Mouse (Mus musculus): Measurements from ENCODE around the gene Dennd2a.

Dennd2a gene

DNA sequence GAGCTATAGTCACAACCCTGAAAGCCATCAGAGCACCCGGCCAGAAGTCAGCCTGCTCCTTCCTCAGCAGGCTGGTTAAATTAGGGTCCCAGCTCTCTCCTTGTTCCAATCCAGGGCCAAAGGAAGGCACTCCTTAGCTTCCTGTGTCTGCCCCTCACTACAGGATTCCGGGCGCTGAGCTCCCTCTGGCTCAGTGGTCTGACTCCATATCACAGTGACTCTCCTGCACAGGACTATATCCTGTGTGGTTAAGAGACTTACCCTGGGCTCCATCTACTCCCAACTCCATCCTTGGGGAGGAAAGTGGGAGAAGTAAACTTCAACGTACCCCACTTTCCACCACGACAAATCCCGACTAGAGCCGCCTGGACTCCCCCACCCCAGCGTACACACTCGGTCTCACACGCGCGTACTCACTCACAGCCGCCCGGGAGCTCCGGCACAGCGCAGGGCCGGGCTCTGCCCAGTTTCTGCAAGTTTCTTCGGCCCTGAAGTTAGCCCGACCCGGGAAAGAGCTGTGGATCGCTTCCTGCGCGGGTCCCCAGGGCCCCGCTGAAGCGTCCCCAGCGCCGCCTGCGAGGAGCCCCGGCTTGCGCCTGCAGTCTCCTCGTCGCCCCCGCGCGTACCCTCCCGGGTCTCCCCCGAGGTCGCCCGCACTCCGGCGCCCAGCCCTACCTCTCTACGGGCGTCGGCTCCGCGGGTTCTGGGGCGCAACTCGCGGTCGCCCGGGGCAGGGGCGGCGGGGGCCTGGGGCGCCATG is 587 bp downstream of the Dennd2a start:
- no peak for DNase-seq (ENCODE audit: low read depth, low spot score)

GRCm38 (mm10) chr6:39555648-39555945 is 2.1 kb downstream of the Dennd2a start:
- no peak for DNase-seq (ENCODE audit: low read depth, low spot score)

- DNase-seq (ENCODE audit: low read depth, low spot score), result no peak
Observed at GRCm38 (mm10) chr6:39554888-39555647, 2.6 kb downstream of the Dennd2a start.

DNA sequence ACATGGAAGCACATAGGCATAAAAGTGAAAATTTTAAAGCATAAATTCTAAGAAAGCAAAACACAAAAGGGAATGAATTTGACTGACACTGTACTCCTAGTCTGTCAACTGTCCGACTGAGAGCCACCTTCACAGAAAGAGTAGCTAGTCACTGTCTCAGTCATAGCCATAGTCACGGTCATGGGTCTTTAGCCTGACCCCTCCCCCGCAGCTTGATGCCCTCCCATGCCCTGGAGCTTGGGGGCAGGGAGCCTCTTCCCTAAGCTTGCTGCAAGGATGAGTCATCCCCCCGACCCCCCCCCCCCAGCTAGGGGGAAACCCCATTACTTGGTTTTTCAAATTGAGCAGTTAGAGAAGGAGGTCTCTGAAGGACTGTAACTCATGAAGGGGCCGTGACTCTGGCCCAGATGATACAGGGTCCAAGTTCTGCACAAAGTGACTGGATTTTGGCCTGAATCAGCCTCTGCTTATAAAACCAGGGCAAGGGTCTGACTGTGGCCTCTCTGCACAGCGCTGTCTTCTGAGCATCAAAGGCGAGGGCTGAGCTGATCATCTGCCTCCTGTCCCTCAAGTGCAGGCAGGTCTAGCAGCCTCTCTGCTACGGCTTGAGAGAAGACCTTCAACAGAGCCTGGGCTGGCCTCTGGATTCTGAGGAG is 5.6 kb downstream of the Dennd2a start:
- no peak for DNase-seq (ENCODE audit: low read depth, low spot score)

- no peak for DNase-seq (ENCODE audit: low read depth, low spot score)
Observed at GRCm38 (mm10) chr6:39548030-39548429, 9.6 kb downstream of the Dennd2a start.

DNA sequence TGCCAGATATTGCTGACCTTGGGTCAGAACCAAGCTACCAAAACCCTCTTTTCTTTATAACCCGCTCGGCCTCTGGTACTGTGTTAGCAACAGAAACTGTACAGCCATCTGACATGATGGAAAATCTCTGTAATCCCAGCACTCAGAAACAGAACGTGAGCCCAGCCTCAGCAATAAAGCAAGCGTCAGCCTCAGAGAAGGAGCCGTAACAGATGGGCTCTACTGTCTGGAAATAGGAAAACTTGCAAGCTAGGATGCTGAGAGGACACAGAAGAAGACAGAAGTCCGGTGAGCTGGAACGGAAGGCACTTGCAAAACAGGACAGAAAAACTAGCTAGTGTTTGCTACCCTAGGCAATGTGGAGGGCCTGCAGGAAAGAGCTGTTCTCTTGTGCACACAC is 12.2 kb downstream of the Dennd2a start:
- no peak for DNase-seq (ENCODE audit: low read depth, low spot score)

DNA sequence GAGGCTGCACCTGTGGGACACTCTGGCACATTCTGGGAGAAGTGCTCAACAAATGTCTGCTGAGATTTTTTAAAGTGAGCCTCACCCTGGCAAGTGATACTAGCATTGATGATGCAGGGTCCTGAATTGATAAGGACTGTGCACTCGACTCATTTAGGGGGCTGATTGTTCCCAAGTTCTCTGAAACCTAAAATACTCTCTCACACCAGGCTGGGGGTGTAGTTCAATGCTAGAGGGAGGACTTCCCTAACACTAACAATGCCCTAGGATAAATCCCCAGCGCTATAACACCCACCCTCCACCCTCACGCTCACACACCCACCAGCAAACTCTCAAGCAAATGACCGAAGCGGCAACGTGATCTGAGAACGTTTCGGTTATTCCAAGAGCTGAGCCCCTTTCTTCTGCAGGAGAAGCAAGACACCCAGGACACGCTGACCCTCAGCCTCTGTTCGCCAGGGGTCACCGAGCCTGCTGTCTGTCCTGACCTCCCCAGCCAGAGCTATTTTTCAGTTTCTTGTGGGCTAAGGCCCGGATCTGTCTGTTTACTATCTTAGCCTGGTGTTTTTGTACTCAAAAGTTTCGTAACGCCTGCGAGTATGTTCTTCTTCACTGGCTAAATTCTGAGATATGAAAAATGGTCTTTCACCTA is 13.8 kb downstream of the Dennd2a start:
- DNase-seq (ENCODE audit: low read depth, low spot score), result no peak

GRCm38 (mm10) chr6:39542631-39543597 is 14.8 kb downstream of the Dennd2a start:
- no peak for DNase-seq (ENCODE audit: low read depth, low spot score)

DNA sequence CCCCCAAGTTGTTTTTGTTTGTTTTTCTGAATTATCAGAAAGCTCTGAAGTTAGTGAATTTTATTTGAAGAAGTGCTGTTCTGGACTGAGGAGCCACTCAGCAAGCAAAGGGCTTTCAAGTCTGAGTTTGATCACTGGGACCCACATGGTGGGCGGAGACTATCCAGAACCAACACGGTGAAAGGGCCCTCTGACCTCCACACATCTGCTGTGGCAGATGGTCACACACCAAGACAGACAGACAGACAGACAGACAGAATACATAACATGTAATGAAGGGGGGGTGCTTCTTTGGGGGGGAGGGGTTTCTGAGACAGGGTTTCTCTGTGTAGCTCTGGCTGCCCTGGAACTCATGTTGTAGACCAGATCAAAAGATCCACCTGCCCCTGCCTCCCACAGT is 17.1 kb downstream of the Dennd2a start:
- no peak for DNase-seq (ENCODE audit: low read depth, low spot score)

DNA sequence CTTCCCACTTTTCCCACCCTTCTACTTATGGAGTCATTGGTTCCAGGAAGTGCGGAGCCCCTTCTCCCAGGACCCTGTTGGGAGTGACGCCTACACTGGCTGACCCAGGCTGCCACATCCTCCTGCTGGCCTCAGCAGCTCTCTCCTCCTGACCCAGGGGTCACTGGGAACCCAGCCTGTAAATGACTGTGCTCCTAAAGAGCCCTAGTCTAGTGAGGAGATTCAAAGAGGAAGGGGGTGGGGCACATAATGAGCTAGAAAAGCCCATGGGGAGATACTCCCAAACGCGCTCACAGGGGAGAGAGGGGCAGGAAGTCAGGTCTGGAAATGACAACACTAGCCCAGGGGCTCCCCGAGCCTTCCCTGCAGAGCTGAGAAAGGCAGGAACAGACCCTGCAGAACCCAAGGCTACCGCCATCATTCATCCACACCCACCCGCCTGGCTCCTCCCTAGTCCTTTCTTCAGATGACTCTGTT is 17.9 kb downstream of the Dennd2a start:
- DNase-seq (ENCODE audit: low read depth, low spot score), result no peak

DNA sequence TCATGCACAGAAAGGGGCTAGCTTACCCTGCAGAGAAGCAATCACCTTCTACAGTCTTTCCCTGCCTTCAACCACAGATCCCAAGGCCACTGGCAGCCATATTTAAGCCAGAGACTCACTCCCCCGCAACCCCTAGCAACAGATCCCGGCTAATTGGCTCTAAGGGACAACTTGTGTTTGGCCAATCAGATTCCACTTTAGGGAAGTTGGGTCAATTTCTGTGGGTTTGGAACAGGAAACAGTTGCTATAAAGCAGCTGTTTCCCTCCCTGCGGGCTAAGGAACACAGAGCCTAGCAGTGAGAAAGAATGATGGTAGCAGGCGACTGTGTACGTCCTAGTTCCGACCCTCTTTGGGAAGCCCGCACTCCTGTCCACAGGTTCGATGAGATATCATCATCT is 19.4 kb downstream of the Dennd2a start:
- no peak for DNase-seq (ENCODE audit: low read depth, low spot score)

DNA sequence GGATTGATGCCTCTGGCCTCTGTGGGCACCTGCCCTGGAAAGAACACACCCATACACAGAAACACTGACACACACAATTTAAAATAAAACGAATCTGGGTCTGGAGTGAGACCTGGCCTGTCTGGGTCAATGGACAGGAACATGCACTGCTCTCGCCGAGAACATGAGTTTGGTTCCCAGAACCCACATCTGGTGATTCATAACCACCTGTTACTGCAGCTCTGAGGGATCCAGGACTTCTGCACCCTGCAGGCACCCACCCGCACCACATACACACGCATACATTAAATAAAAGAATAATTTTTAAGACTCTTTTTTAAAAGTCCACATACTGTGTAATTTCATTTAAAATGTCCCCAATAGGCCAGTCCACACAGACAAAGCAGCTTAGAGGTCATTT is 20.4 kb downstream of the Dennd2a start:
- DNase-seq (ENCODE audit: low read depth, low spot score), result no peak

GRCm38 (mm10) chr6:39536621-39537020 is 21.0 kb downstream of the Dennd2a start:
- no peak for DNase-seq (ENCODE audit: low read depth, low spot score)

GRCm38 (mm10) chr6:39534944-39535343 is 22.7 kb downstream of the Dennd2a start:
- no peak for DNase-seq (ENCODE audit: low read depth, low spot score)

DNA sequence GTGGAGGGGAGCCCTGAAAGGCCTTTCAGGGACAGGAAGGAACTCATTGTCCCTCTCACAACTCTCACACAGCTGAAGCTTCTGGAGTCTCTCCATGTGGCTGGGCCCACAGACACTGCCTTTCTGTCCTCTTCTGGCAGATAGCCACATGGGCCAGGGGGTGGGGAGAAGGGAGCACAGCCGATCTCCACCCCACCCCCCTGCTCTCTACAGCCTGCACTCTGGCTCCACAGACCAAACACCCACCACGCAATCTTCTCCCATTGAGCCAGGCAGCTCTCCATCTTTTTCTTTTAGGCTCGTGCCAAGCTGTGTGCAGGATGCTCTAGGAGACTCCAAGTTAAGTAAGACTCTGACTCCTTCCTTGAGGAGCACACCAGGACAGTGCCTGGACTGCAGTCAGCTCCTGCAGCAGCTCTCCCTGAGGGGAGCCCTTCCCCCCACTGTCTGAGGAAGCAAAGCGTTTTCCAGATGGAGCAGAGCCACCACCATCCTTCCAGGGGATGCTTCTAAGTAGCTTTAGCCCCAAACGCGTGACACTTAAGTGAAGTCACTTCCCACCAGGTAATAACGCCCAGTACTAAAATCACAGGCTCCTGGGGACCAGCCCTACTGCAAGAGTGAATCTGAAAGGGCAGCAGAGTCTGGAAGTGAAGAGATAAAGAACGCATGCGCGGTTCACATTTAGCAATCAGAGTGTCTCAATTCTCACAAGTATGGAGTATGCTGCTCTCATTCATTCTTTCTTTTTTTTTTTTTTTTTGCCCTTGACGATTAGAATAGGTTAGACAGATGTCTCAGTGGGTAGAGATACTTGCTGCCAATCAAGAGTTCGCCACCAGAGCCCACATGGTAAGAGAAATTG is 28.8 kb downstream of the Dennd2a start:
- no peak for DNase-seq (ENCODE audit: low read depth, low spot score)

DNA sequence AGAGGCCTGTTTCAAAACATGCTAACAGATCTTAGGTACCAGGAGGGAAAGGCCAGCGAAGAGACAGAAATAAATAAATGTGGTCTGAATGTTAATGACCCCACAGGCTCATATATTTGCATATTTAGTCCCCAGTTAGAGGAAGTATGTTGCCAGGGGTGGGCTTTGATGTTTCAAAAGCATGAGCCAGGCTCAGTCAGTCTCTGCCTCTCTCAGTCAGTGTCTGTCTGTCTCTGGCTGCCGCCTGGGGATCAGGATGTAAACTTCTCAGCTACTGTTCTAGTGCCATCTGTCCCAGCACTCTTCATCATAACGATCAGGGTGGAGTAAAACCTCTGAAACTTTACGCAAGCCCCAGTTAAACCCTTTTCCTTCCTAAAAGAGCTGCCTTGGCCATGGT is 29.9 kb downstream of the Dennd2a start:
- no peak for DNase-seq (ENCODE audit: low read depth, low spot score)

GRCm38 (mm10) chr6:39527337-39527784 is 30.3 kb downstream of the Dennd2a start:
- no peak for DNase-seq (ENCODE audit: low read depth, low spot score)

GRCm38 (mm10) chr6:39526797-39527196 is 30.9 kb downstream of the Dennd2a start:
- DNase-seq (ENCODE audit: low read depth, low spot score), result no peak

DNA sequence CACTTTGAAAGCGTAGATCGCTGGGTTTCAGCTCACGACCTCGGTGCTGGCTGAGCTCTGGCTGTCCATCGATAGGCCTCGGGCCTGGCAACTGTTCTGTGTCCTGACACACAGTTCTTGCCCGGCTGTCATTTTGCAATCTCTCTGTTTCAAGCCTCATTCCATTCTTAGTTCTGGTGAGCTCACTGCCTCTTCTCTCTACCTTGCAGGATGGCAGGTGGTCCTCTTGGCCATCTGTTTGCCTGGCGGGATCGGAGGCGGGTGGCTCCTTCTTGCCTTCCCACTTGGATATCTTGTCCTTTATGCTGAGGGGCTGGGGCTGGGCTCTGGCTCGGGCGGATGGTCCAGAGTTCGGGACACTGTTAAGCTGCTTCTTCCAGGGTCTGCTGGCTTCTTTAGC is 34.5 kb downstream of the Dennd2a start:
- DNase-seq (ENCODE audit: low read depth, low spot score), result no peak

DNA sequence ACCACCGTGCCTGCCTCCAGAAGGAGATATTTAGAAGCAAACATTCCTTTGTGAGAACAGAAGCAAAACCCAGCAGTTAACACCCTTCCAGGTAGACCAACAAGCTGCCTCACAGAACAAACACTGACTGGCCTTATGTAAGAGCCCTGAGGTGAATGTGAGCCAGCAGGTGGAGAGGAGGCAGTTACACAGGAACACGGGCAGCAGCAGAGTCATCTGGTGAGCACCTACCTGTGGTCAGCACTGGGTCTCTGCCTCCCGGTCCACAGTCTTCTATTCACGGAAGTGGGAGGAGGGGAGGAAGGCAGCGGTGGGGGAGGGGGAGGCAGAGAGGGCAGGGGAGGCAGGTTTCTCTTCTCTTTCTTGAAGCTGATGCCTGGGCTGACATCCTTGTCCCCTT is 35.2 kb downstream of the Dennd2a start:
- no peak for DNase-seq (ENCODE audit: low read depth, low spot score)

All from CD4-positive helper T cell, adult 2 months (primary cell).